Mouse (Mus musculus) brain, embryonic 14.5 days (tissue): Measurements from ENCODE around the gene Olfr811. TPM values are rescaled to one million over a fixed set of nuclear protein-coding genes. Genes with fewer than 3 reads are reported as not detected.

Source experiments
- DNase-seq: peaks from one replicate; pipeline ENCODE4 v3.0.0-alpha.2; 2011; ENCODE audit warnings: low read depth
- CTCF ChIP-seq: fragments of 200-500 bp; IDR thresholded peaks from 2 replicates; pipeline ENCODE4 v1.5.1; 2012; ENCODE audit warnings: inconsistent platforms, mild to moderate bottlenecking, moderate library complexity, borderline replicate concordance; ENCODE audit not compliant: insufficient read depth, insufficient read length; ENCODE audit errors: extremely low read depth
- POLR2A ChIP-seq: fragments of 200-500 bp; IDR thresholded peaks from 2 replicates; pipeline ENCODE4 v1.6.1; 2012; ENCODE audit warnings: mild to moderate bottlenecking, inconsistent platforms, borderline replicate concordance; ENCODE audit not compliant: poor library complexity, insufficient read depth, insufficient read length, severe bottlenecking; ENCODE audit errors: extremely low read depth
- polyA plus RNA-seq: library from polyadenylated mRNA; depleted of rRNA; stranded (reverse); fragments of >200 nt; gene quantifications from 2 replicates; pipeline ENCODE4 v1.2.3, GENCODE M21; 2012; rRNA removed

Olfr811 gene
- not detected in 2 replicates for polyA plus RNA-seq

DNA sequence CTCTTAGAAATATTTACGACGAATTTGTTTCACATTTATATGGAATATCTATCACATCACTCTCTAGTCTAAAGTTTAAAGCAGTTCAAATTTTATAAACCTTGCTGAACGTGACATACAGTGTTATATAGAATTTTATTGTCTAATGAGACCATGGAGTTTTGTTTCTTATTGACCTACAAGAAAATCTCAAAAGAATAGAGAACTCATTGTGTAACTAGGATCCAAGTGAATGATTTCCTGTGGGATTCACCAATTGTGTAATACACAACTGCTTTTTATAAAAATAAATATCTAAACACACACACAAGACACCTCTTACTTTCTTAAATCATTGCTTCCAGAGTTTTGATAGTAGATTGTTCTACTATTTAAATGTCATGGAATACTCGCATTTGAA is at the start of gene Olfr811:
TSS of gene Olfr811 (minus strand) at position 101 of the 400 bp plus-strand sequence.
- no peak for DNase-seq
- TF ChIP-seq CTCF (no peak), POLR2A (no peak)

DNA sequence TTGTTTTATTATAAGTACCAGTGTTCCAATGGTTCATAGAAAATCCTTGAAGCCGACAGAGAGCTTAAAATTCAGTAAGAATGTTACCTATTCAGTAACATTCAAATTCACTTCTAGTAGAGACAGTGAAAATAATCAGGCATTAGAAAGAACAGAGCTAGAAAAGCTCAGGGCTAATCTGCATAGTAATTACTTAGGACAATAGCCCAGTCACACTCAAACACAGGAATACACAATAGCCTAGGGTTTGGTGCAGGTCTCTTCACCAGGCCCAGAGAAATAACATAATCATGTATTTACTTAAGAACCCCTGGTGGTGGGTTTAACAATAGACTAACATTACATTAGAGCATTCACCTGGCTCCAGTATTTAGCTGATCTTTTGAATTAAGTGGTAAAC is 43.1 kb upstream of the Olfr811 start:
- TF ChIP-seq CTCF (no peak), POLR2A (no peak)
- DNase-seq = peak; percentile 14

DNA sequence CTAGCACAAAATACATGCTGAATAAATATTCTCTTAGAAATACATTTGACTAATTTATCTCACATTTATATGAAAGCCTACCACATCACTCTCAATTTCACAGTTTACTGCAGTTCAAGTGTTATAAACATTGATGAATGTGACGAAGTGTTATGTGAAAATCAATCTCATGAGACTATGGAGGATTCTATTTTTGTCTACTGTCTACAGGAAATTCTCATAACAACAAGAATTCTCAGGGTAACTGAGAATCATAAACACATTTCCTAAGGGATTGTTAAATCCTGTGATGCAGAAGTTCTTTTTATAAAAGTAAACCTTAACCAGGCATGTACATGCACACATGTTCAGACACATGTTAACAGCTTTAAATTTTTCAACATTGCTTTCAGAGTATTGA is 41.8 kb upstream of the Olfr811 start, which contains the start of gene Olfr812:
TSS of gene Olfr812 (minus strand) at position 101 of the 400 bp plus-strand sequence.
- DNase-seq = peak; percentile 5
- no peak for TF ChIP-seq POLR2A
- TF ChIP-seq CTCF = no peak

DNA sequence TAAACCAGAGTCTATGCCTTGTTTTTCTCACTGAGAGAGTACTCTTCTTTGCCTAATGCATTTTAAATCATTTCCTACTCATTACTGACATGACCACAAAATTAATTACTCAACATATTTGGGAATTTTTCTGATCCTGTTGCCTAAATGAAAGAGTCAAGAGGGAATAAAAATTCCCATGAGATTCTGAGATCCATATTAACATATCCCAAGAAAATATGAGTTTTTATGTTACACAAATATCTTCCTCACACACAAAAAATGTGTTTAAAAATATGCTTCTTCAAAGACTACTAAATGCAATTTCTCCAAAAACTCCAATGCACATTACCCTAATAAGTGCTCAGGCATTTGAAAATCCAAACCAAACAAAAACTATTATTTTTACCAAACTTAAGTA is 9.4 kb downstream of the Olfr811 start, which contains the start of gene Olfr810:
TSS of gene Olfr810 (minus strand) at position 101 of the 400 bp plus-strand sequence.
- DNase-seq = no peak
- TF ChIP-seq CTCF = no peak
- no peak for TF ChIP-seq POLR2A

DNA sequence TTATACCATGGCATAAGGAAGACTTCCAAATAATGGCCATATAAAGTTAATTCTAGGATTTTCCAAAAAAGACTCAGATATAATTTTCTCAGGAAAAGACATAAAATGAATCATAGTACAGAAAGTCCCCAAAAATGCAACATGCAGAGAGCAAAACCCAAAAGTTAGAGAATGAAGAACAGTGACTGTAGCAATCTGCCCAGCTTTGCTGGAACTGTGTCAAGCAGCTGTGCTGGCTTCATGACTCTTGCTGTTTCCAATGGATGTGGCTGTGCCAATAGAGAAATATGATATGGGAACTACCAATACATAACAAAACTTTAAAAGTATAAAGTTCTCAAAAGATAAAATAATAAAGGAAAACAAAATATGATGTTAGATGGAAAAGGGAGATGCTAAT is 26.1 kb downstream of the Olfr811 start:
- DNase-seq = no peak

DNA sequence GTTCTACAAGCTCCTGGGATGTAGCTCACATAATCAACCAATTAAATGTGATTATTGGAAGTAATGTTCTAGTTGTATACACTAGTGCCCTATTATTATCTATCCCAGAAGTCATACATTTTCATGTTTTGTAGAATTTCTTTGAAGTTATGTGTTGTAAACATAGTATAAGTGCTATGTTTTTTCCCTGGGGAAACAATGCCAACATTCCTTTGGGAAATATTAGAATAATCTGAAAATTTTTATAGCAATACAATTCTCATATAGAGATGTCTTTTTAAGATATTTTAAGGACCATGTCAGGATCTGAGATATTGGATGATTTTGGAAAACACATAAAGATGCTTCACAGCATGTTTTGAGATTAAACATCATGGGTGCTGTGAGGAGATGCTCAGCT is 29.9 kb downstream of the Olfr811 start, which contains the start of gene Olfr809:
TSS of gene Olfr809 (plus strand) at position 301 of the 400 bp plus-strand sequence.
- no peak for DNase-seq
- no peak for TF ChIP-seq POLR2A
- TF ChIP-seq CTCF = no peak

More for the DNA sequence above, 26.1 kb downstream of the Olfr811 start:
- TF ChIP-seq CTCF = no peak
- TF ChIP-seq POLR2A = no peak

DNA sequence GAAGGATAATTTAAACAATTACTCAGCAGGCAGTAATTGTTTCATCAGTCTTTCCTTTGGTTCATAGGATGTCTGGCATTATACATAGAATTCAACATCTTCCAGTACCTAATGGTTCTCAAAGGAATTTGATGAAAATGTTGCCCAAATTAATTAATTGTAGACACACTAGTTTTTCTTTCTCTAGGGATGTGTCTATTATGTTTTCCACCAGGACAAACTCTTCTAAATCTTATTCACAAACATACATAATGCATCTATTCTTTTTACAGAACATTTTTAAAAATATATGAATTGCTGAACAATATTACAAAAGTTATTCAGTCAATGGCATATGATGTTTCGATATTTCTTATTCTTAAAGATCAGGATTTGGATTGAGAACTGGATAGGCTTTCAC is 39.0 kb downstream of the Olfr811 start, which contains the start of gene Olfr808:
TSS of gene Olfr808 (plus strand) at position 301 of the 400 bp plus-strand sequence.
- DNase-seq = no peak
- no peak for TF ChIP-seq POLR2A

DNA sequence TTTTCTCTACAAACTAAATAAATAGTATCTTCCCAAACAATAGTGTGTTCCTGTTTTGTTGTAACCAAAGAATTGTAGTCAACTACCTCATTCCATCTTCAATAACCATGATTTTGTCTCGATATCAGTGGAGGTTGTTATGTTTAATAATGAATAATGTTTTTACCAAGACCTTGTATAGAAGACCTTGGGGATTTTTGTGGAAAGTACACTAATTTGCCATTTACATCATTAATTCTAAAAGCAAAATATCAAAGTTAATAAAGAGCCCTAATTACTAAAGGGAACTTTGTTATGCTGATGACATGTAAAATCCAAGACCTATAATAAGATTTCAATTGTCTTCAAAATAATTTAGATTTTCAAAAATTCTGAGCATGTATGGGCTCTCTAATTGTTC is 46.5 kb downstream of the Olfr811 start, which contains the start of gene Olfr807:
TSS of gene Olfr807 (minus strand) at position 101 of the 400 bp plus-strand sequence.
- no peak for DNase-seq
- TF ChIP-seq POLR2A (no peak), CTCF (no peak)

Other genes with a start within 250 kb of the Olfr811 start
- not detected in 2 replicates for gene Olfr794, start 236.7 kb downstream of the Olfr811 start, polyA plus RNA-seq
- not detected in 2 replicates for gene Olfr796, start 191.8 kb downstream of the Olfr811 start, polyA plus RNA-seq
- gene Olfr798, start 176.5 kb downstream of the Olfr811 start, polyA plus RNA-seq = not detected in 2 replicates
- not detected in 2 replicates for gene Olfr799, start 166.9 kb downstream of the Olfr811 start, polyA plus RNA-seq
- gene Olfr800, start 146.7 kb downstream of the Olfr811 start, polyA plus RNA-seq = not detected in 2 replicates
- not detected in 2 replicates for gene Olfr801, start 130.5 kb downstream of the Olfr811 start, polyA plus RNA-seq
- not detected in 2 replicates for gene Olfr802, start 116.2 kb downstream of the Olfr811 start, polyA plus RNA-seq
- gene Olfr803, start 110.1 kb downstream of the Olfr811 start, polyA plus RNA-seq = not detected in 2 replicates
- not detected in 2 replicates for gene Olfr804, start 101.2 kb downstream of the Olfr811 start, polyA plus RNA-seq
- not detected in 2 replicates for gene Olfr805, start 75.0 kb downstream of the Olfr811 start, polyA plus RNA-seq
- gene Olfr806, start 62.5 kb downstream of the Olfr811 start, polyA plus RNA-seq = not detected in 2 replicates
- gene Olfr807, start 46.6 kb downstream of the Olfr811 start, polyA plus RNA-seq = not detected in 2 replicates
- gene Olfr808, start 38.9 kb downstream of the Olfr811 start, polyA plus RNA-seq = not detected in 2 replicates
- not detected in 2 replicates for gene Olfr809, start 29.8 kb downstream of the Olfr811 start, polyA plus RNA-seq
- gene Olfr810, start 9.5 kb downstream of the Olfr811 start, polyA plus RNA-seq = not detected in 2 replicates
- not detected in 2 replicates for gene Olfr812, start 41.7 kb upstream of the Olfr811 start, polyA plus RNA-seq
- gene Olfr813, start 51.0 kb upstream of the Olfr811 start, polyA plus RNA-seq = not detected in 2 replicates
- gene Olfr814, start 75.5 kb upstream of the Olfr811 start, polyA plus RNA-seq = not detected in 2 replicates
- not detected in 2 replicates for gene Olfr815, start 101.5 kb upstream of the Olfr811 start, polyA plus RNA-seq
- not detected in 2 replicates for gene Olfr816, start 111.2 kb upstream of the Olfr811 start, polyA plus RNA-seq
- not detected in 2 replicates for gene Olfr818, start 144.7 kb upstream of the Olfr811 start, polyA plus RNA-seq
- not detected in 2 replicates for gene Olfr819, start 162.9 kb upstream of the Olfr811 start, polyA plus RNA-seq
- gene Olfr247, start 171.7 kb upstream of the Olfr811 start, polyA plus RNA-seq = not detected in 2 replicates
- gene Gm10310, start 180.7 kb upstream of the Olfr811 start, polyA plus RNA-seq = not detected in 2 replicates
- not detected in 2 replicates for gene Olfr820, start 208.2 kb upstream of the Olfr811 start, polyA plus RNA-seq
- gene Olfr821, start 226.0 kb upstream of the Olfr811 start, polyA plus RNA-seq = not detected in 2 replicates